Mouse (Mus musculus): ENCODE measurements around the gene Ager.
A peak's percentile ranks its signal among the peaks of the same experiment; 100 is the strongest.

Ager gene

DNA sequence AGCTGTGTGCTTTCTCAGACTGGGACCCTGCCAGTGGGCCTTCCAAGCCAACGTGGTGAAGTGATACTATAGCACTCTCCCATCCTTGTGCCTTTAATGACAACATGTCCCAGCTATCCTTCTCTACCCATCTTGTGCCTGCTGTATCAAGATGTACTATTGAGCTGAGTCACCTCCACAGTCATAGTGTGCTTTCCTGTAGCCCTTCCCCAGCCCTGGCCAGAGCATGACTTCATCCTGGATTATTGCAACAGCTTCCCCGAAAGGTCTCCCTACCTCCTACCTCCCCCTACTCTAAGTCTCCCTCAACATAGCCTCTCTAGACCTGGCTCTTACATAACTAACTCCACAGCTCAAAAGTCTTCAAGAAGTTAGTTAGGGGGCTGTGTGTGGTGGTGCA is 38.0 kb downstream of the Ager start:
- no peak for DNase-seq

- DNase-seq: no peak
Observed at GRCm38 (mm10) chr17:34637459-34637858, 39.8 kb downstream of the Ager start.

- no peak for DNase-seq
Observed at GRCm38 (mm10) chr17:34639461-34640255, 42.0 kb downstream of the Ager start.

GRCm38 (mm10) chr17:34640778-34641601 is 43.3 kb downstream of the Ager start:
- DNase-seq: no peak

DNA sequence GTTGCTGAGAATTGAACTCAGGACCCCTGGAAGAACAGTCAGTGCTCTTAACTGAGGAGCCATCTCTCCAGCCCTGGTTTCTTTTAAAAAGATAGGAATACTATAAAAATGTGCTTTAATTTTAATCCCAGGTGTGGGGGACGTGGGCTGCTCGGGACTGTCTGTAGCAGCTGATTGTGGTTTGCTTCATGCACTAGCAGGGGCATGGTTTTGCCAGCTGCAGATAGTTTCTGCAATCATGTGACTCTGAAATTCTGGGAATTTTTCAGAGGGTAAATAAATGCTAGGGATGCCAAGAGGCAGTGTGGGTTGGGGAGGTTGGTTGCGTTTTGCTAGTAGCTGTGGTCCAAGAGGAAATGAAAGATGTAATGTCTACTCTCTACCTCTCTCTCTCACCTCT is 44.3 kb downstream of the Ager start:
- DNase-seq: no peak

- DNase-seq: no peak
Observed at GRCm38 (mm10) chr17:34643379-34643778, 45.7 kb downstream of the Ager start.

- DNase-seq: no peak
Observed at GRCm38 (mm10) chr17:34643944-34644343, 46.3 kb downstream of the Ager start.

DNA sequence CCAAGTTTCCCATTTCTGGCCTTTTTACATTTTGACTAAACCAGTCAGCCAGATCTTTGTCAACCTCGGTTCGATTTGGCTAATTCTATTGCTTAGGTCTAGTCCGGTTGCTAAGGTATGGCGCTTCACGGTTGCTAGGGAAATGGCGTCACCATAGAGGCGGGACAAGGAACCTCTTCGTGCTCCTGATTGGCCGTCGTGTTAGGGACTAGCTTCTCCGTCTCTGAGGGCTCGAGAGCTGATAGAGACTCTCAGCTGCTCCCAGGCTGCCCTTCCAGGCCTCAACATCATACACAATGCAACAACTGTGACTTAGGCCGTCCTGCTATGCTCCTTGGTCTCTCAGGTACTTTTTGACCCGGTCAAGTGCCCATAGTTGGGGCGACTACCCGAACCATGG is 46.9 kb downstream of the Ager start, which contains the start of gene Fkbpl:
Gene Fkbpl (plus strand): TSS at position 157 of the 400 bp plus-strand sequence.
- peak; percentile 97 for DNase-seq

DNA sequence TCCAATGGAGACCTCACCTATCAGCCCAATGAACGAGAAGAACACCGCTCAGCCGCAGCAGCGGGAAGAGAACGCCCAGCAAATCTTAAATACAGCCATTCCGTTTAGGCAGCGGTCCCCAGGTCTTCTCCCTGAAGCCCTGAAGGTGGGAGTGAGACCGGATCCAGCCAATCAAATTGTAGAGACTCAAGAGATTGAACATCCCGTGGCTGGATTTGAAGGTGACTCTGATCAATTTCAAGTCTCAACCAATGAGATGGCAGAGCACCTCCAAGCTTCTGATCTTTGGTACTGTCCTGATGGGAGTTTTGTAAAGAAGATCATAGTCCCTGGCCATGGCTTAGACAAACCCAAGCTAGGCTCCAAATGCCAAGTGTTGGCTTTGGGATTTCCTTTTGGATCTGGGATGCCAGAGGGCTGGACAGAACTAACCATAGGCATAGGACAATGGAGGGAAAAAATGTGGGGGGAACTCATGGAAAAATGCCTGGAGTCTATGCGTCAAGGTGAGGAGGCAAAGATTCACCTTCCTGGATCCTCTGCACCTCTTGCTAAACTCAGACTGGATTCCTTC is 47.7 kb downstream of the Ager start:
- DNase-seq: no peak

- DNase-seq: no peak
Observed at GRCm38 (mm10) chr17:34645831-34646511, 48.3 kb downstream of the Ager start.

DNA sequence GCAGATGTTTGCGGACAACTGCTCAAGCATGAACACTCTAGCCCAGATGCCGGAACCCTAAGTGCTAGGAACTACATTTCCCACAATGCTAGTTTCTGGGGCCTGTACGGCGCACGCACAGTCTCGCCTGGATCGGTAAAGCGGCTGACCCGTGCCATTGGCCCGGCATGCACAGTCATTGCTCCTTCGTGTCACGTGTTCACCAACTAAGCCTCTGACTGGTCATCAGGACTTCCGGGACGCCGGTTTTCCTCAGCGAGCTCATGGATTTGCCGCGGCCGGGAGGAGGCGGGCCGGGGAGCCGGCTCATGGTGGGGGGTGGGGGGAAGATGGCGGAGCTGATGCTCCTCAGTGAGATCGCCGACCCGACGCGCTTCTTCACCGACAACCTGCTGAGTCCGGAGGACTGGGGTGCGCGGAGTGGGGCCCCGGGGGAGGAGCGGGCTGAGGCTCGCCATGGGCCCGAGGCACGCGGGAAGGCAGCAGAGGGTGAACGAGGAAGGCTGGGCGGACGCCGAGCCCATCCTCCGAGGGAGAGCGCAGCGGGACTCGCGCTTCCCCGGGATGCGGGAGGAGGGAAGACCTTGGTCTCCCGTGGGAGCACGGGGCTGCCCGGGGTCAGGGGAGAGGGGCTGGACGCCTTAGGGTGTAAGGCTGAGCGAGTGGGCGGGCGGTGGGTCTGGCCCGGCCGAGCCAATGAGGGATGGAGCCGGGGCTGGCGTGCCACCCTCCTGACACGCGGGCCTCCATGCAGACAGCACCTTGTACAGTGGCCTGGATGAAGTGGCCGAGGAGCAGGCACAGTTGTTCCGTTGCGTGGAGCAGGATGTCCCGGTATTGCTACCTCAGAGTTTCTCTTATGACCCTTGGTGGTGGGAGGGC is 49.5 kb downstream of the Ager start, which contains the start of gene Atf6b:
Gene Atf6b (plus strand): TSS at position 241 of the 882 bp plus-strand sequence.
- DNase-seq: peak; percentile 99

GRCm38 (mm10) chr17:34648141-34648890 is 50.7 kb downstream of the Ager start:
- DNase-seq: no peak

- no peak for DNase-seq
Observed at GRCm38 (mm10) chr17:34649106-34649864, 51.6 kb downstream of the Ager start.

All from kidney, adult 11 months (tissue).